Mouse (Mus musculus) frontal cortex, postnatal 10 days (tissue): ENCODE data around the gene Gm49721.
"Not testable (repeated sequence)": the region's sequence is repeated elsewhere in the genome, so short reads cannot be mapped to it uniquely, and the experiment has no call there.

Experiments
- DNase-seq, 2 experiments: peaks; one replicate each; pipeline ENCODE4 v3.0.0; 2022; ENCODE audit warnings: low spot score in 2 of 2, mixed read lengths in 1 of 2

Gene Gm49721

DNA sequence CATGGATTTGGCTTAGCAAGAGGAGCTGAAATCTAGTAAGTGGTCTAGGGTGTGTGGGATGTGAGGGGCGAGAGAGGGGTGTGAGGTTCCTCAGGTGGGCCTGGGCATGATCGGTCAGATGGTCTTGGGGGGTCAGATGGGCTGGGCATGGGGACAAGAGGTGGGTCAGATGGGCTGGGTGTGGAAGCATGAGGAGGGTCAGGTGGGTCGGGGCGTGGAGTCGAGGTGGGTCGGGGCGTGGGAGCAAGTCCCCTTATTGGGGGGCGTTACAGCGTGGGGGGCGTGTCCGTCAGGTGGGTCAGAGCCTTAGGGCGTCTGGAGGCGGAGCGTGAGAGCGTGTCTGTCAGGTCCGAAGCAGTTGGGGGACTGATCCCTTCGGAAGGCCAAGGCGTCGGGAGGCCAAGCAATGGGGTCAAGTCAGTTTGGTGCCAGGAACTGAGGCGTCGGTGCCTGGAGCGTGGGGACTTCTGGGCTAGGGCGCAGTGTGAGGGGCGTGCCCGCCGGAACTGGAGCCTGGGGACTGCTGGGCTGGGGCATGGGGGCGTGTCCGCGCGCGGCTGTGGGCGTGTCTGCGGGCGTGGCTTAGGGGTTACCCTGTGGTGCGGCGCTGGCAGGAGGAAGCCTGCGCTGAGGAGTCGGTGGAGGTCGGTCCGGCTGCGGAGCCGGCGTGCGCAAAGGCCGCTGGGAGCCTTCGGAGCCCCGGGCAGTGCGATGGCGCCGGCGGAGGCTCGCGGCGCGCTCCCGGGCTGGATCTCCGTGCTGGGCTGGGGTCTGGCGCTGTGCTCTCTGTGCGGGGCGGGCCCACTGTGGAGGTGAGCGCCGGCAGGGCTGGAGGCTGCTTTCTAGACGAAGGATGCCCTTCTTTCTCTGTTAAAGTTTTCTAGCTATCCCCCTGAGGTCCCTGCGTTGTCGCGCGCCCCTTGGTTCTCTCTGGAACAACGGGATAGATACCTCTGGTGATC is at the start of gene Gm49721:
Gene Gm49721 (plus strand): TSS at position 618 of the 962 bp plus-strand sequence.
- peak; percentile 58 to 61 for DNase-seq

DNA sequence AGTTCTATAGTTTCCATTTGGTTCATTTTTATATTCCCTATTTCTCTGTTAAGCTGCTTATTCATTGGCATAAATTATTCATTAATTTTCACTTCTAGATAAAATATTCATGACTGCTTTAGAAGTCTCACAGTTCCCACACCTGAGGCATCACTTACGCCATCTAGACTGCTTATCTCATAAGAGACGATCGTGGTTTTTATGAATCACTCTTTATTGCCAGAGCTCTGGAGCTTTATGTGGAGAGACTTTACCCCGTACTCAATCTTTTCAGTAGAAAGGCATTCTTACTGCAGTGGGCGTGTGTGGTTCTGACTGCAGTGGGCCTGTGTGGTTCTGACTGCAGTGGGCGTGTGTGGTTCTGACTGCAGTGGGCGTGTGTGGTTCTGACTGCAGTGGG is 47.1 kb upstream of the Gm49721 start:
- not testable (repeated sequence) for DNase-seq

DNA sequence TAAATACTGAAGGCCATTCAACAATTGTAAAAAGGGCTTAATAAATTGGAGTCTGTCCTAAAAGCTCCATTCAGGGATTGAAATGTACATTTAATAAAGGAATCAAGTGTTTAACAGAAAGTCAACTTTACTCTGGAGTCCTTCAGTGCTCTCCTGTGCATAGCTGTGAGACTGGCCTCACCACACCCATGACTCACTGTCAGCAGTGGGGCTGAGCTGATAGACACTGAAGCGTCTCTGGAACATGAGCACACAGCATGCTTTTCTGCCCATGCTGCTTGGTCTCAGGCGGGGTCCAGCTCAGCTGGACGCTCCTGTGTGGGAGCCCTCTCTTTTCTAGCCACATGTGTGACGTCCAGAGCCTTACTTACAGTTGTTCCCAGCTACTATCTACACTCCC is 36.1 kb upstream of the Gm49721 start:
- DNase-seq = not testable (repeated sequence)

DNA sequence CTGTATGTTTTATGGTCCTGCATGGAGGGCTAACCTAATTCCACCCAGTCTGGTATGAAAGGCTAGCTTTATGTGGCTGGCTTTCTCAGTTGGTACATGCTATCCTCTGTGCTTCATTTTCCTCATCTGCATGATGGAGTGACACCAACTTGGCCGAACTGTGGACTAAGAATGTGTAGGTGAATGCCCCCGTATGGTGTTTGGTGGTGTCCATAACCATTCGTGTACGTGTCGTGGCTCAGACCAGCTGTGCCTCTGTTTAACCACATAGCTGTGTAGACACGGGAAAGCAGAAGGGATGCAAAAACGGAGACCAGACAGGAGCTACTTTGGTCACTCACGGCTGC is 31.1 kb upstream of the Gm49721 start:
- not testable (repeated sequence) for DNase-seq

DNA sequence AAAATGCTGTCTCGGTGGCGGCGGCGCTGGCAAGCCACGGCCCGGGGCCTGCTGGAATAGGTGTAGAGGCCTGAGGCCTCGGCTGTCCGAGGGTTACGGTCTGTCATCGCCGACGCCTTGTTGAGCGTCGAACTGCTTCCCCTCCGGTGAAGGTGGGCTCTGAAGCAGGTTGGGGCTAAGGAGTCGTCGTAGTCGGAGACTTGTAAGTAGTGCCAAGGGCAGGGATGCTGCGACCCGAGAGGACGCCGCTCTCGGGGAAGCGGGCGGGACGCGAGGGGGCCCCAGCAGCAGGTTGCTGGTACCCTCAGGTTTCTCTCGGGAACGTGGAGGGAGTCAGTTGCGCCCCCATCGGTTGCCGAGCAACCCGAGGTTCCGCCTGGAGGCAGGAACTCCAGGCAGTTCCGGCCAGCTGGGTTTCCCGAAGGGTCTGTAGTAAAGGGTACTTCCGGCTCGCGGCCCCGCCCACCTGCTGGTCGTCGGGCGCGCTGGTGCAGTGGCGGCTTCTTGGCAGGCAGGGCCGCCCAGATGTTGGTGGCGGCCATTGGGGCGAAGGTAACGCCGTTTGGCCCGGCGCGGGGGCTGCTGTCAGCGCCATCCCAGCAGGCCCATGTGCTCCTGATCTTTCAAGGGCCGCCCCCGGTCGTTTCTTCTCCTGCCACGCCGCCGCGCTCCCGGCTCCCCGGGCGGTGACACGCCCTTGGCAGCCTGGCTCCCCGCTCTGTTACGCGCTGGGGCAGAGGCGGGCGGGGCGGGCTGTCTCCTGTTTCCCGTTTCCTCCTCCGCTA is 30.5 kb upstream of the Gm49721 start, which contains the start of gene Rsph3b:
Gene Rsph3b (minus strand): TSS at position 699 of the 785 bp plus-strand sequence.
- DNase-seq = peak; percentile 84

DNA sequence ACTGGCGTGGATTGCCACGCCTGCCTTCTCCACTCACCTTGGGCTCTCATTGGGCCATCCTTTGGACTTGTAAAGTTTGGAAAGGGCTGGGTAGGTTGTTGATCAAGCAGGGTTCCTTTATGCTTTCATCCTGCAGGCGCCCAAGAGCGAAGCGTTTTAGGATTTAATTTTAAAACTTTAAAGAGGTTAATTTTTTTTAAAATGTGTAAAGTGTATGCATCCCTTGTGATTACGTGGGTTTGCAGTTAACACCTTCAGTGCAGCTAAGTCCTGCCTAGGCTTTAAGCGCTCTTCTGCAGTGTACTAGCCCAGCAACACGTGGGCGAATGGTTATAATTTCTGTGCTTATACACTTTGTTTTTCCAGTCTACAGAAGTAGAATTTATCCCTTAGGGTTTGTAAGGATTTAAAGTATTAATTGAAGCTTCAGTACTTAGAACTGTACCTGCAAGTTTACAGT is 29.9 kb upstream of the Gm49721 start:
- not testable (repeated sequence) for DNase-seq

DNA sequence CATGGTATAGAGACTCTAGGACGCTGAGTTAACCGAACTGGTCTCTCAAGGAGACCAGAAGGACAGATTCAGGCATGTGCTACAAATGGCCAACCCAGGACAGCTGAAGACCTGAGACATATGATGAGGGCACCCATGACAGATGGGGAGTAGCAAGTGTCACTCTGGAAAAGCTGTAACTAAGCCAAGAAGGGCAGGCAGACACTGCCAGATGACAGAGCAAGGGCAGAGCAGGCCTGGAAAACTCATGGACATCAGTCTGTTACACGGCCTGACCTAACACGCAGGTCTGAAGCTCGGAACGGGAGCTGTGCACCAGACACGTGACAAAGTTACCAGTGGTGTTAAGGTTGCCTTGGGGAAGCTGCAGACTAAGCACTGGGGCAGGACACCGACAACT is 19.8 kb upstream of the Gm49721 start:
- DNase-seq = not testable (repeated sequence)

DNA sequence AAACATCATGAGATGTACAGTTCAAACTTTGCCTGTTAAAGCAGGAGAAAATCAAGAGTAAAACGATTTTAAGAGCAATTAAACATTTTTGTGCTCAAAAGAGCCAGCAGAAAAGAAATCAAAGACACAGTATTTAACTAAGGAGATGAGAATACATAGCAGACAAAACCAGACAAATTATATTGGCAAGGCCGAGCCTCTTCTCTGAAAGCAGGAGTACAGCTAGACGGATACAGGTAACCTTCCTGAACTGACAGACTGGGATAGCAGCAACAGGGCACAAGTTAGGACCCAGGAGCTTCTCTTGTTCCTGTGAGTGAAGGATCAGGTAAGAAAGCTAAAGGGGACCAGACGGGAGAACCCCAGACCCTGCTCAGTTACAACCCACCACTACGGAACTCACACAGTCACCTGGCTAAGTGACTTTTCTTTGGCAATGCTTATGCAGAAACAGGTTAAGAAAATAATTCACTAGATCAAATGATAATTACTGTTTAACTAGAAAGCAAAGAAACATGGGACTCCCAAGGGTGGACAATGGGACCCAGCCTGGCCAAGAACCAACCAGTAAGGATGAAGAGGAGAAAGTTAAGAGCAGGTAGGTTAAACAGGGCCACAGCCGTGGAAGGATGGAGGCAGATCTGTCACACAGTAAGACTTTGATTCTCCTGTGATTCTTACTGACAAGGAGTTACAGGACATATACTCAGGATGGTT is 19.0 kb upstream of the Gm49721 start:
- not testable (repeated sequence) for DNase-seq

DNA sequence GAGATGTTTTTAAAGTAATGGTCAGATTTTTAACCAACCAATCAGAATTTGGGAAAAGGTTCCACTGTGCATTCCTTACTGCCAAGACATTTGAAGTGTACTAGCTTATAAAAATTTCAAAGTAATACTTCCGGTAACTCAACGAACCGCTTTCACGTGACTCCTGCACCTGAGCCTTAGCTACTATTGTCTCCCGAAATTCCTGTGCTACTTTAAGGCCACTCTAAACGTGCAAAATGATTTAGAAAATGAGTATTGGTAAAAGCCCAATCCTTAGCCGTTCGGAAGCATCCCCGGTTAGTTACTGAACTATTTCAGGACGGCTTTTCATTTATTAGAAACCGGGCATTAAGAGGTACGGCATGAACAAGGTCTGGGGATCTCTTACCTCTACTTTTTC is 18.4 kb upstream of the Gm49721 start:
- not testable (repeated sequence) for DNase-seq

DNA sequence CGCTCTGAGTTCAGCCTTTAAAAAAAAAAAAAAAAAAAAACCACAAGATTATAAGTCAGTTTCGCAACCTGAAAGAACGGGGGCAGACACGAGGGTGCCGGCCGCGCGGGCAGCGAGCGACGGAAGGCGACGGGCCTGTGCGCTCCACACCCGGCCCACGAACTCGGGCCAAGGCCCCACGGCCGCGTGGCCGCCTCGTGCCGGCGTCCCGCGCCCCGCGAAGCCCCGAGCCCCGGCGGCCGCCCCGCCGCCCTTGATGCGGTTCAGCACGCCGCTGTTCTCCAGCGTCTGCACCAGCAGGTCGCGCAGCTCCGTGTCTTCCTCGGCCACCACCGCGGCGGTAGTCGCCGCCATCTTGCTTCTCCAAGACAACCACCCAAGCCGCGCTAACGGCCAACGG is 17.9 kb upstream of the Gm49721 start, which contains the start of gene Tagap1:
Gene Tagap1 (minus strand): TSS at position 381 of the 400 bp plus-strand sequence.
- peak in 1 of 2 experiments; percentile 54 for DNase-seq

DNA sequence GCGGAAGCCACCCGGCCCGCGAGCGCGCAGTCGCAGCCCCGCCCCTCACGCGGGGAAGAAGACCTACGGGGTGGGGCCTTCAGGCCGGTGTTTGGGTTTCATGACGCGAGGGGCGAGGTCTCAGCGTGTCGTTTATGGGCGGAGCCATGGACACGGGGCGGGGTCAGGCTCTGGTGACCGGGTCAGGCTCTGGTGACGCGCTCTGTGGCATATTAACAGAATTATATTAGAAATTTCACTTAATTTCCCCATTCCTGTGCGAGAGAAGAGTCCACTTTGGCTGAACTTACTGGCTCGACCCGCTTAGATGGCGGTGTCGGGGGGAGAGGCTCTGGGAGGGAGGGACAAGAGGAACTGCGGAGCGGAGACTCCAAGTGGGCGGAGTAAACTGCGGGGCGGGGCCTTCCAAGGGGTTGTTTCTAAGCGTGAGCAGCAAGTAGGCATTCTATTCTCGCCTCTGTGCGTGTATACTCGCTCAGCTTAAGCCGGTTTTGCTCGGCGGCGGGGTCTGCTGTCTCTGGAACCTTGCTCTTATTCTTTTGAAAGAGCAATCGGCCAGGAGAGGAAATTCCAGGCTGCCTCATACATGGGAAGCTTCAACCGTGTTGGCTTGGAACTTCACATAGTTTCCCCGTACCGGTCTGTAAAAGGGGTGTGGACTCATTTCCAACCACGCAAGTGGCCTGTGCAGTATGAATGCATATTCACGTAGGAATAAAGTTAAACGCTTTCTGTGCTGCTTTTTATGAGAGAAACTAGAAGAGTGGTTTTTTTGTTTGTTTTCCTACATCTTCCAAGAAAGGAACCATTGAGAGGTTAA is 17.3 kb upstream of the Gm49721 start:
- not testable (repeated sequence) for DNase-seq

DNA sequence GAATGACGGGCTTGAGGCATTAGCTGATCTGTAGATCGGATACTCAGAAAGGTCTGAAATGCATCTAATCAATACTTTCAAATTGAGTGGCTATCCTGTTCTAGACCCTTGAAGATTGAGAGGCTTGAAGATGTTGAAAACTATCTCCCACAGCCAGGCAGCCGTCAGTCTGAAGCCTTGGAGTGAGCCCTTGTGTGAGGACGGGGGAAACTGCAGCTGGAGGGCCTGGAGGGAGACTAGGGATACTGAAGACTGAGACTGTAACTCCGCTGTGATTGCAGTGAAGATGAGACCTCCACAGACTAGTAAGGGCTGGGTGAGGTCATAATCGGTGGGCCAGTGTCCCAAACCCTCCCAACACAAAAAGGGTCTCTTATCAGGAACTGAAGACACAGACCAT is 16.4 kb upstream of the Gm49721 start:
- DNase-seq = not testable (repeated sequence)

DNA sequence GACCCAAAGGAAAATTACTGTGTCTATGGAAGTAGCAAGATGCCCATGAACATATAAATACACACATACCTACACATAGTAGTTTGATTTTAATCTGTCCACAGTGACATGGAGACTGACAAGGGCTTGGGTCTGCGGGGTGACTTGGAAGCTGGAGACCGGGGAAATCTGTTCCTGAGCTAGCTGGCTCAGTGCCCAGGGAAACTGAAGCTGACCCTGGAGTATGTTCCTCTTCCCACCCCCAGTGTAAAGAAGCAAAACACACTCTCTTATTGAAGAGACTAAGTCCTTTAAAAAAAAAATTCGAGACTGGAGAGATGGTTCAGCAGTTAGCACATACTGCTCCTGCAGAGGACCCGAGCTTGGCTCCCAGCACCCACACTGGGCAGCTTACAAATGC is 15.8 kb upstream of the Gm49721 start:
- not testable (repeated sequence) for DNase-seq

DNA sequence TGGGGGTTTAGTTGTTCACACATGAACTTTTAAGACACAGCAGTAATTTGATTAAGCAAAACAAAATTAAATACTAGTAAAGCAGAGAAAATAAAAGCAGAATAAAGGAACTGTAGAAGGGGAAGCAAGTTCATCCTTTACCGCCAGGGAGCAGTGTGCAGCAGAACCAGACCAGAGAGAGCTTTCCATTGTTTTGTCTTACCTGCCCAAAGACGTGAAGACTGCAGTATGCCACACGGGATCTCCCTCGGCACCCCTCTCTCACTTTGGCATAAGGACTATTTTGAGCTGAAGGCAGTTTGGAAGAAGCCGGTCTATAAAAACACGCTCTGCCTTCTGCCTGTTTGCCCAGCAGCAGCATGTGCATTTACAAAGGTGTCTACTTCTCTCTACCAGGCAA is 13.3 kb upstream of the Gm49721 start:
- not testable (repeated sequence) for DNase-seq

DNA sequence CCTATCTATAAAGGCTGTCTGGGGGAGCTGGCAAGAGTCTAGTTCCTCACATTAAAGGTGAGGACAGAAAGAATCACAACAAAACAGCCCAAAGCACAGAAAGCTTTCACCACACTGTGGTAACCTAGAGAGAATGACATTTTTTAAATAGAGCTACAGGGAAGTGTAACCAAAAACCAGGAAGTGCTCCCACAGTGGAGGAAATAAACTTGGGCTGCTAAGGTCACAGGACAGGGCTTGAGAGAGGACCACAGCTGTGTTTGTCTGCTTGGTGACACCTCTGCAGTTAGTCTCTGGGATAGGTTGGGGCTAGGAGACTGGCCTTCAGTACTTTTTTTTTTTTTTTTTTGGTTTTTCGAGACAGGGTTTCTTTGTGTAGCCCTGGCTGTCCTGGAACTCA is 11.0 kb upstream of the Gm49721 start:
- not testable (repeated sequence) for DNase-seq

DNA sequence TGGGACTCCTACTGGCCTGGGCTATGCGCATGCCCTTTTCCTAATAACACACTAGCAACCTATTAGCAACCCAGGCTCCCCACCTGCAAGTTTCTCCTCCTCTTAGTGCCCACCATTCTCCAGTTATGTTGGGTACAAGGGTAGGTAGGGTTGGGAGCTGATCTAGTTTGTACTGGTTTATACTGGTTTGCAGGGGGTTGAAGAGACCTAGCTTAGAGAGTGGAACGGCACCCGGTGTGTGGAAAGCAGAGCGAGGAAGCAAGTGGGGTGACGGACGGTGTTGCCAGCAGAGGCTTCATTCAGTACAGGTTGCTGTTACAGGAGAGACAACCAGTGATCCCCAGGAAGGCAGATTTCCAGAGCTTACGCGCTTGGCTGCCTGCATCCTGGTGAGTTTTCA is 8.4 kb upstream of the Gm49721 start, which contains the start of gene Rnaset2b:
Gene Rnaset2b (plus strand): TSS at position 301 of the 400 bp plus-strand sequence.
- DNase-seq = not testable (repeated sequence)

DNA sequence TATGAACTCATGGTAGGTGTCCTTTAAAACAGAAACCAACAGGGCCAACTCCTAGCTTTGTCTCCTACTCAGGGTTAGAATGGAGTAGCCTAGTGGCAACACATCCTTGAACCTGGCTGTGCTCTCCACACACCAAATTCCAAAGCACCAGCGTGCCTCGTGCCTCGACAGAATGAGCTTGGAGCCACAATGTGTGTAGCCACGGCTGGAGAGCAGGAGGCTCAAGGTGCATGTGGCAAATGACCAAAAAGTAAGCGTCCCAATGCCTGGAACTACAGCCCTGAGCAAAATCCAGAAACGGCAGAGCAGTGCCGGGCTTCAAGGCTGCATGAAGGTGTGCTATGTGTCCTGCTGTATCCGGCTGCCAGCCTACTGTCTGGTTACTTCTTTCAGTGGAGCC is 7.5 kb upstream of the Gm49721 start:
- DNase-seq = not testable (repeated sequence)

DNA sequence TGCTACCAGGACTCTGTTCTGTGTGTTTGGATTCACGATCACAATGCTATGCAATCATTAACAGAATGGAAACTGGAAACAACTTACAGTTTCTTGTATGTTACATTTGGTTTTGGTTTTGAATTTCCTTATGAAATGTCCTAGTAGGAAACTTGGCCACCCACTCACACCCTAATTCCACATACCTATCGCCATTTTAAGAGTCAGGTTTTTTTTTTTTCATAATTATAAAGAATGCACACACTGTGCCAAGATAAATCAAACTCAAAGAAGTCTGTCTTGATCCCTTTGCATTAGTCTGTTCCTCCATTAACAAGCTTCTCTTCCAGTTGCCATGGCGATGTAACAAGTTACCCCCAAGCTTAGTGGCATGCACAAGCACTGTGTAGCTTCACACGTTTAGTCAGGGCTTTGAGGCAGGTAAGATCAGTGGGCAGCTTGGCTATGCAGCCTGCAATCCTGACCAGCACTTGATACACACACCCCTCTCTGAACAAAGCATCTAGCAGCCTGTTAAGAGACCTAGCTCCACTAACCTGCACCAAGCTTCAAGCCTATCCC is 5.8 kb upstream of the Gm49721 start:
- DNase-seq = not testable (repeated sequence)

DNA sequence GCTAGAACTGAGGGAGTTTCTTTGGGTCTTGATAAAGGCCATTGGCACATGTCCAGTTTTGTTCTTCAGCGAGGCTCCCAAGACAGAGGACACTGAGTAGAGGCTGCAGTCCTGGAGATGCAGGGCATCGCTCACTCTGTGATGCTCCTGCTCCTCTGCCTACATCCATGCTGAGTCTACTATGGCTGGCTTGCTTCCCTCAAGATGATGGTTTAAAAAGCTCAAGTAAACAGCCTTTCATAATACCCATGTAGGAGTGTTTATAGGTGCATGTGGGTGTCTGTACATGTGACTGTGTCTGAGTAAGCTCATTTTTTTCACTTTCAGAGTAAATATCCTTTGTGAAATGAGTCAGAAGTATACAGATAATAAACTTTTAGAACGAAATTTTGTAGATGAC is 3.7 kb upstream of the Gm49721 start:
- not testable (repeated sequence) for DNase-seq

DNA sequence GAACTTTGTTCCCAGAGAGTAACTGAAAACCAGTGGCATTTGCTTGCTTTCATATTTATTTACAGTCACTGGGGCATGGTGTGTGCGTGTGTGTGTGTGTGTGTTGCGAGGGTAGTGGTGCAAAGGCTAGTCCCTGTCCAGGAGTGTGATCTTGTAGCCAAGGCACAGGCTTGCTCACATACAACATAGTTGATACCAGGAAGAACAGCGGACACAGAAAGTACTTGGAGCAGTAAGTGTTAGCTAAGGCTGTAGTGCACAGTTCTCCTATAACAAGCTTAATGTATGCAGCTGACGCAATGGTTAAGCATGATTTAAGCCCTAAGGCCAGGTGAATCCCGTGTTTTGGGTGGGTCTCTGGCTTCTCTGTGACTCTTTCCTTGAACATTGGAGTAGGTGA is 676 bp downstream of the Gm49721 start:
- DNase-seq = not testable (repeated sequence)
